8 mouse cellular contexts compared by ENCODE assay signal in genomic region chr7:64155687-64156086, GRCm38 (mm10). TPM values are rescaled to one million over a fixed set of nuclear protein-coding genes. Genes with fewer than 3 reads are reported as not detected.
DNase-seq lines count a peak whose midpoint lies in the region; ATAC-seq and TF ChIP-seq lines count a peak whose summit lies in the region.

No protein-coding gene starts in this region.

- H3K9ac ChIP-seq in hindbrain, postnatal 0 days (replicated peaks; ENCODE audit: low read length), result no peak overlapping the region; the same call in 1 of the 2 replicates

- no peak overlapping the region for H3K27ac ChIP-seq in hindbrain, postnatal 0 days

- peaks cover 8% of the 10 kb centered on the region; the same call in 1 of the 2 replicates for H3K4me1 ChIP-seq in hindbrain, postnatal 0 days (ENCODE audit: insufficient read depth, low read length)

- 3% methylated on average over 10 of the region's 10 CpGs for WGBS in hindbrain, postnatal 0 days

- no peaks in the 10 kb centered on the region for H3K27me3 ChIP-seq in hindbrain, postnatal 0 days (ENCODE audit: insufficient read depth, low read length)

- peak overlapping the region; percentile 50 for H3K4me2 ChIP-seq in hindbrain, postnatal 0 days (ENCODE audit: low read depth, low read length)

- TF ChIP-seq CTCF in hindbrain, postnatal 0 days (IDR thresholded peaks at IDR 0.05; ENCODE audit: low read depth), result peak; percentile 69

- H3K9me3 ChIP-seq in hindbrain, postnatal 0 days (ENCODE audit: low read length), result no peaks in the 10 kb centered on the region

- H3K4me3 ChIP-seq in hindbrain, postnatal 0 days (ENCODE audit: low read length), result peak overlapping the region; percentile 10; the same call in 1 of the 2 replicates

- peak; percentile 84 for DNase-seq in adrenal gland, adult 8-10 months
- peak; percentile 84 for DNase-seq in embryo, embryonic 10 days (ENCODE audit: low spot score)
- DNase-seq in gastrocnemius, postnatal 10 days, result peak; percentile 47
- peak; percentile 84 for DNase-seq in hindbrain, postnatal 0 days (ENCODE audit: low spot score)
- DNase-seq in left cerebral cortex, adult 11 months (ENCODE audit: low spot score), result peak; percentile 88
- peak; percentile 96 for DNase-seq in lung, postnatal 25 days (ENCODE audit: low spot score)
- DNase-seq in retina, postnatal 7 days (ENCODE audit: low read depth, low spot score), result peak; percentile 29
- DNase-seq in yolk sac, embryonic 10.5 days (ENCODE audit: low spot score), result peak; percentile 79

- H3K36me3 ChIP-seq in hindbrain, postnatal 0 days (ENCODE audit: insufficient read depth, low read length), result no peaks in the 10 kb centered on the region

- peak; percentile 88 for ATAC-seq in hindbrain, postnatal 0 days

RNA-seq across cellular contexts. Expression of gene Trpm1, which starts 2.1 kb away (rescaled TPM):
- total RNA-seq in adrenal gland, adult 8-10 months (2022), result under 1 TPM in 1 of 4 experiments, not detected in 3; 0.12 TPM
- total RNA-seq in gastrocnemius, postnatal 10 days (2021), result under 1 TPM; 0.38 to 0.66 TPM
- 0.16 TPM in 1 of 2 replicates, not detected in the other for total RNA-seq in hindbrain, postnatal 0 days (2014; rRNA removed)
- polyA plus RNA-seq in hindbrain, postnatal 0 days (2015; fragmentation: Nextera tagmentation; extraction: Ambion mirVana), result 0.26 and 0.33 TPM in 2 replicates

Comparison
In these comparisons a context has a peak if more than half of its experiments do, and no peak if none do; other contexts are left out.
1. DNase-seq: peak in every context shown above with its lines; median percentile 96 in lung, postnatal 25 days; 88 in left cerebral cortex, adult 11 months; 84 in adrenal gland, adult 8-10 months; 84 in embryo, embryonic 10 days; 84 in hindbrain, postnatal 0 days; 79 in yolk sac, embryonic 10.5 days; 47 in gastrocnemius, postnatal 10 days; 29 in retina, postnatal 7 days.